Mouse (Mus musculus) MEL (cell line): ENCODE data around the gene Kif11.

ENCODE experiments used
- CHD2 ChIP-seq: IDR thresholded peaks from 2 replicates; pipeline ENCODE4 v1.6.1; 2011; ENCODE audit warnings: low read length, improper control_type of control experiment
- CTCF ChIP-seq, 3 experiments: IDR thresholded peaks in 2 of 3; conservative IDR thresholded peaks in 1 of 3; 2 replicates each; pipeline ENCODE4 v1.5.1; 2011 to 2012; ENCODE audit warnings: low read length in 3 of 3, low read depth in 2 of 3, mild to moderate bottlenecking in 2 of 3, improper control_type of control experiment in 1 of 3, inconsistent platforms in 1 of 3, mixed read lengths in 1 of 3, moderate library complexity in 1 of 3; ENCODE audit not compliant: control insufficient read depth in 1 of 3, insufficient read depth in 1 of 3, poor library complexity in 1 of 3, severe bottlenecking in 1 of 3
- E2F4 ChIP-seq: IDR thresholded peaks from 2 replicates; pipeline ENCODE4 v1.6.1; 2011; ENCODE audit warnings: low read depth, low read length, improper control_type of control experiment, borderline replicate concordance
- EP300 ChIP-seq, 2 experiments: IDR thresholded peaks; 2 replicates each; pipeline ENCODE4 v1.6.1; 2011; ENCODE audit warnings: improper control_type of control experiment in 2 of 2, low read length in 2 of 2, low read depth in 1 of 2, mild to moderate bottlenecking in 1 of 2
- GABPA ChIP-seq: IDR thresholded peaks from 2 replicates; pipeline ENCODE4 v1.6.1; 2012; ENCODE audit warnings: low read depth, mild to moderate bottlenecking, inconsistent platforms, low read length, improper control_type of control experiment, moderate library complexity
- HCFC1 ChIP-seq: IDR thresholded peaks from 2 replicates; pipeline ENCODE4 v1.6.1; 2012; ENCODE audit warnings: low read depth, mild to moderate bottlenecking, inconsistent platforms, low read length, improper control_type of control experiment, moderate library complexity
- MAX ChIP-seq: IDR thresholded peaks from 2 replicates; pipeline ENCODE4 v1.6.1; 2011; ENCODE audit warnings: low read length, improper control_type of control experiment
- MEF2A ChIP-seq: IDR thresholded peaks from 2 replicates; pipeline ENCODE4 v1.6.1; 2014; ENCODE audit warnings: low read depth, mild to moderate bottlenecking, inconsistent platforms, low read length, improper control_type of control experiment; ENCODE audit not compliant: poor library complexity, insufficient replicate concordance, severe bottlenecking; ENCODE audit errors: extremely low read depth
- MYB ChIP-seq: IDR thresholded peaks from 2 replicates; pipeline ENCODE4 v1.6.1; 2011; ENCODE audit warnings: mild to moderate bottlenecking, low read depth, low read length, improper control_type of control experiment
- POLR2A ChIP-seq, 2 experiments: IDR thresholded peaks; 2 replicates each; pipeline ENCODE4 v1.6.1; 2011 to 2012; ENCODE audit warnings: low read length in 2 of 2, mild to moderate bottlenecking in 2 of 2, control low read depth in 1 of 2, improper control_type of control experiment in 1 of 2, low read depth in 1 of 2, moderate library complexity in 1 of 2; ENCODE audit not compliant: control insufficient read depth in 1 of 2, insufficient read depth in 1 of 2, poor library complexity in 1 of 2
- TAL1 ChIP-seq: IDR thresholded peaks from 2 replicates; pipeline ENCODE4 v1.6.1; 2012; ENCODE audit warnings: mild to moderate bottlenecking, inconsistent platforms, low read length, moderate library complexity, mixed read lengths
- TCF12 ChIP-seq: IDR thresholded peaks from 2 replicates; pipeline ENCODE4 v1.6.1; 2014; ENCODE audit warnings: low read depth, mild to moderate bottlenecking, inconsistent platforms, low read length, improper control_type of control experiment, moderate library complexity
- USF2 ChIP-seq, 2 experiments: IDR thresholded peaks; 2 replicates each; pipeline ENCODE4 v1.6.1; 2011 to 2012; ENCODE audit warnings: improper control_type of control experiment in 2 of 2, low read length in 2 of 2, borderline replicate concordance in 1 of 2, inconsistent platforms in 1 of 2, low read depth in 1 of 2, mild to moderate bottlenecking in 1 of 2; ENCODE audit not compliant: insufficient read depth in 1 of 2
- ZMIZ1 ChIP-seq: IDR thresholded peaks from 2 replicates; pipeline ENCODE4 v1.6.1; 2012; ENCODE audit warnings: low read depth, mild to moderate bottlenecking, inconsistent platforms, low read length, improper control_type of control experiment, moderate library complexity

- no peak for TF ChIP-seq E2F4
- no peak for TF ChIP-seq EP300 (IDR thresholded peaks at IDR 0.05; ENCODE audit: low read depth in 1 of 2, low read length in 2 of 2)
- no peak for TF ChIP-seq MEF2A
- TF ChIP-seq ZMIZ1, result no peak
- TF ChIP-seq CTCF (IDR thresholded peaks at IDR 0.05 in 2 of 3, conservative IDR thresholded peaks at IDR 0.05 in 1 of 3; ENCODE audit: control insufficient read depth in 1 of 3, insufficient read depth in 1 of 3, low read depth in 2 of 3, low read length in 3 of 3, poor library complexity in 1 of 3, severe bottlenecking in 1 of 3), result peak in 1 of 3 experiments; percentile 13; a peak in 2 of 6 replicates
- TF ChIP-seq TAL1, result no peak
- TF ChIP-seq MAX, result no peak
- no peak for TF ChIP-seq CHD2
- TF ChIP-seq USF2 (IDR thresholded peaks at IDR 0.05; ENCODE audit: borderline replicate concordance in 1 of 2, insufficient read depth in 1 of 2, low read depth in 1 of 2, low read length in 2 of 2), result no peak
- TF ChIP-seq POLR2A (IDR thresholded peaks at IDR 0.05; ENCODE audit: control insufficient read depth in 1 of 2, insufficient read depth in 1 of 2, low read depth in 1 of 2, low read length in 2 of 2, poor library complexity in 1 of 2), result no peak
- no peak for TF ChIP-seq TCF12
- no peak for TF ChIP-seq GABPA
- no peak for TF ChIP-seq MYB
- TF ChIP-seq HCFC1, result no peak
These were observed 9.9 kb downstream of the Kif11 start for GRCm38 (mm10) chr19:37386126-37386525.
